Mouse (Mus musculus): Measurements from ENCODE around the gene Syt11. TPM values are rescaled to one million over a fixed set of nuclear protein-coding genes. Genes with fewer than 3 reads are reported as not detected.
"Not testable (repeated sequence)": the region's sequence is repeated elsewhere in the genome, so short reads cannot be mapped to it uniquely, and the experiment has no call there.

The Syt11 gene
- polyA plus RNA-seq, 1 experiment, result 88.7 TPM

GRCm38 (mm10) chr3:88740147-88740546 lies 34.8 kb downstream of the Syt11 start:
- H3K4me1 ChIP-seq (ENCODE audit: control insufficient read depth, insufficient read depth, low read length), result peaks cover 3% of the 10 kb centered on the region; the same call in 1 of the 2 replicates
- no peak for TF ChIP-seq POLR2A (IDR thresholded peaks at IDR 0.05; ENCODE audit: insufficient read depth, low read depth, low read length)
- TF ChIP-seq CTCF (IDR thresholded peaks at IDR 0.05; ENCODE audit: insufficient read depth, low read depth, low read length), result no peak
- no peak overlapping the region for H3K27ac ChIP-seq (ENCODE audit: insufficient read depth, low read depth, low read length)
- 94% methylated on average over 3 of the region's 3 CpGs for WGBS
- H3K4me3 ChIP-seq (ENCODE audit: insufficient read depth, low read depth, low read length), result no peak overlapping the region

- Histone ChIP-seq H3K27ac (ENCODE audit: insufficient read depth, low read depth, low read length) (no peak overlapping the region), H3K4me3 (ENCODE audit: insufficient read depth, low read depth, low read length) (no peak overlapping the region), H3K4me1 (ENCODE audit: control insufficient read depth, insufficient read depth, low read length) (peaks cover 3% of the 10 kb centered on the region; the same call in 1 of the 2 replicates)
- TF ChIP-seq CTCF (IDR thresholded peaks at IDR 0.05; ENCODE audit: insufficient read depth, low read depth, low read length) (peak; percentile 29; the same call in 1 of the 2 replicates), POLR2A (IDR thresholded peaks at IDR 0.05; ENCODE audit: insufficient read depth, low read depth, low read length) (no peak)
- WGBS, result 49% methylated on average over 3 of the region's 3 CpGs
Observed at GRCm38 (mm10) chr3:88738641-88739040, 36.3 kb downstream of the Syt11 start.

- 88% methylated on average over 2 of the region's 2 CpGs for WGBS
- Histone ChIP-seq H3K4me1 (ENCODE audit: control insufficient read depth, insufficient read depth, low read length) (no peaks in the 10 kb centered on the region), H3K4me3 (ENCODE audit: insufficient read depth, low read depth, low read length) (no peak overlapping the region), H3K27ac (ENCODE audit: insufficient read depth, low read depth, low read length) (no peak overlapping the region)
- TF ChIP-seq CTCF (IDR thresholded peaks at IDR 0.05; ENCODE audit: insufficient read depth, low read depth, low read length), result no peak
Observed at GRCm38 (mm10) chr3:88736556-88736955, 38.4 kb downstream of the Syt11 start.

- TF ChIP-seq CTCF (IDR thresholded peaks at IDR 0.05; ENCODE audit: insufficient read depth, low read depth, low read length) (no peak), POLR2A (IDR thresholded peaks at IDR 0.05; ENCODE audit: insufficient read depth, low read depth, low read length) (no peak)
- WGBS, result 43% methylated on average over 2 of the region's 2 CpGs
- no peak overlapping the region for H3K4me3 ChIP-seq (ENCODE audit: insufficient read depth, low read depth, low read length)
- H3K27ac ChIP-seq (ENCODE audit: insufficient read depth, low read depth, low read length), result no peak overlapping the region
- H3K4me1 ChIP-seq (ENCODE audit: control insufficient read depth, insufficient read depth, low read length), result 0 out of 2 replicates have a peak, but pooled peaks cover 2% of the 10 kb centered on the region
Observed at GRCm38 (mm10) chr3:88719098-88719497, 55.9 kb downstream of the Syt11 start.

GRCm38 (mm10) chr3:88717831-88718230 lies 57.1 kb downstream of the Syt11 start:
- Histone ChIP-seq H3K4me3 (ENCODE audit: insufficient read depth, low read depth, low read length) (no peak overlapping the region), H3K27ac (ENCODE audit: insufficient read depth, low read depth, low read length) (no peak overlapping the region), H3K4me1 (ENCODE audit: control insufficient read depth, insufficient read depth, low read length) (0 out of 2 replicates have a peak, but pooled peaks cover 2% of the 10 kb centered on the region)
- WGBS, result 9% methylated on average over 1 of the region's 1 CpGs
- TF ChIP-seq POLR2A (IDR thresholded peaks at IDR 0.05; ENCODE audit: insufficient read depth, low read depth, low read length) (no peak), CTCF (IDR thresholded peaks at IDR 0.05; ENCODE audit: insufficient read depth, low read depth, low read length) (no peak)

GRCm38 (mm10) chr3:88717198-88717798 lies 57.7 kb downstream of the Syt11 start:
- no peak for TF ChIP-seq POLR2A (IDR thresholded peaks at IDR 0.05; ENCODE audit: insufficient read depth, low read depth, low read length)
- TF ChIP-seq CTCF (IDR thresholded peaks at IDR 0.05; ENCODE audit: insufficient read depth, low read depth, low read length), result no peak
- 0 out of 2 replicates have a peak, but pooled peaks cover 2% of the 10 kb centered on the region for H3K4me1 ChIP-seq (ENCODE audit: control insufficient read depth, insufficient read depth, low read length)
- peak overlapping the region; percentile 80 for H3K4me3 ChIP-seq (ENCODE audit: insufficient read depth, low read depth, low read length)
- H3K27ac ChIP-seq (ENCODE audit: insufficient read depth, low read depth, low read length), result no peak overlapping the region
- 2% methylated on average over 9 of the region's 9 CpGs for WGBS

GRCm38 (mm10) chr3:88716399-88717197 lies 58.4 kb downstream of the Syt11 start, which contains the start of gene Rit1:
Gene Rit1 (plus strand): TSS chr3:88716838.
- TF ChIP-seq POLR2A (IDR thresholded peaks at IDR 0.05; ENCODE audit: insufficient read depth, low read depth, low read length) (peak; percentile 56), CTCF (IDR thresholded peaks at IDR 0.05; ENCODE audit: insufficient read depth, low read depth, low read length) (no peak)
- WGBS, result 3% methylated on average over 27 of the region's 27 CpGs
- Histone ChIP-seq H3K27ac (ENCODE audit: insufficient read depth, low read depth, low read length) (no peak within 1 kb of the TSS), H3K4me3 (ENCODE audit: insufficient read depth, low read depth, low read length) (peak within 1 kb of the TSS; percentile 80), H3K4me1 (ENCODE audit: control insufficient read depth, insufficient read depth, low read length) (0 out of 2 replicates have a peak, but pooled peaks cover 2% of the 10 kb centered on the region)

GRCm38 (mm10) chr3:88715716-88716115 lies 59.2 kb downstream of the Syt11 start:
- not testable (repeated sequence) for H3K4me1 ChIP-seq (ENCODE audit: control insufficient read depth, insufficient read depth, low read length); H3K4me3 ChIP-seq (ENCODE audit: insufficient read depth, low read depth, low read length); H3K27ac ChIP-seq (ENCODE audit: insufficient read depth, low read depth, low read length)
- WGBS, result 94% methylated on average over 5 of the region's 5 CpGs

GRCm38 (mm10) chr3:88714725-88715124 lies 60.2 kb downstream of the Syt11 start:
- no peak overlapping the region for H3K4me3 ChIP-seq (ENCODE audit: insufficient read depth, low read depth, low read length)
- H3K4me1 ChIP-seq (ENCODE audit: control insufficient read depth, insufficient read depth, low read length), result 0 out of 2 replicates have a peak, but pooled peaks cover 2% of the 10 kb centered on the region
- TF ChIP-seq POLR2A (IDR thresholded peaks at IDR 0.05; ENCODE audit: insufficient read depth, low read depth, low read length) (no peak), CTCF (IDR thresholded peaks at IDR 0.05; ENCODE audit: insufficient read depth, low read depth, low read length) (no peak)
- 76% methylated on average over 2 of the region's 2 CpGs for WGBS
- no peak overlapping the region for H3K27ac ChIP-seq (ENCODE audit: insufficient read depth, low read depth, low read length)
